Mouse (Mus musculus) gastrocnemius, adult 2 months (tissue): ENCODE results near the gene Lce3d. TPM values are rescaled to one million over a fixed set of nuclear protein-coding genes. Genes with fewer than 3 reads are reported as not detected.

Experiments
- DNase-seq: peaks from one replicate; pipeline ENCODE4 v3.0.0; 2022
- H3K27ac ChIP-seq: fragments of 200-600 bp; 2 replicates; pipeline ENCODE4 v1.8.1; 2022; ENCODE audit warnings: mild to moderate bottlenecking
- H3K4me3 ChIP-seq: fragments of 200-600 bp; 2 replicates; pipeline ENCODE4 v1.8.1; 2022; ENCODE audit warnings: mild to moderate bottlenecking, moderate library complexity
- CTCF ChIP-seq: fragments of 200-600 bp; IDR thresholded peaks from 2 replicates; pipeline ENCODE4 v1.8.1; 2022; ENCODE audit warnings: antibody characterized with exemption, mild to moderate bottlenecking, moderate library complexity
- intact Hi-C: fragments of 180-260 bp; cut with DNase I; formaldehyde crosslinking; loops from one replicate; pipeline ENCODE4 v1.15.1; 2025
- long read RNA-seq, 2 experiments: library from polyadenylated mRNA; stranded (forward); transcript quantifications; one replicate each; pipeline ENCODE4 v2.0.0; 2021
- total RNA-seq, 2 experiments: library from RNA; stranded (reverse); gene quantifications; 2 replicates each; pipeline ENCODE4 v1.2.3; 2021

Gene Lce3d
- total RNA-seq, result not detected
- long read RNA-seq, experiment 1, result 0 reads
- long read RNA-seq, experiment 2, result 0 reads

- no peak for TF ChIP-seq CTCF
- Histone ChIP-seq H3K4me3 (no peak within 1 kb of the TSS), H3K27ac (no peak within 1 kb of the TSS)
- no peak for DNase-seq
- intact Hi-C loops, result no loop called here
Observed at GRCm38 (mm10) chr3:92957090-92957489, at the start of gene Lce3d. TSS of gene Lce3d (plus strand) at chr3:92957390.

- peak; percentile 54 for TF ChIP-seq CTCF
- no peak for DNase-seq
Observed at GRCm38 (mm10) chr3:92907571-92907970, 49.6 kb upstream of the Lce3d start.

DNA sequence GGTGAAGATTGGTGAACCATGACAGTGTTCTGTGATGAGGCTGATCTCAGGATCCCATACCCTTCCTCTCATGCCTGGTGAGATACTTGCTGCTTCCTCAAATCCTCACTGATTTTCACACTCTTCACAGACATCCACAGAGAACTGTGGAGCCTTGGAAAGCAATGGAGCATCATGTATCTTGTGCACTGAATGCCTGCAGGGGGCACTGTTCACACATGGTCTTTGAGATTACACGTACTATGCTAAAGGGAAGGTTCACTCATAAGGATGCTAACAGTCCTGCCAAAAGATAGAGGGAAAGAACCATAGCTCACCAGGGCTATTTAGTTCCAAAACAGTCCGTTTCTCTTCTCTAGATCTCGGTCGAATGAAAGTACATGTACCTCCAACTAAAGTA is 36.8 kb upstream of the Lce3d start:
- peak; percentile 19; the same call in 1 of the 2 replicates for TF ChIP-seq CTCF
- intact Hi-C loops, result no loop called here
- H3K27ac ChIP-seq, result no peak overlapping the region
- DNase-seq, result no peak
- H3K4me3 ChIP-seq, result no peak overlapping the region

More at GRCm38 (mm10) chr3:92907571-92907970, 49.6 kb upstream of the Lce3d start:
- intact Hi-C loops, result no loop called here
- H3K27ac ChIP-seq, result no peak overlapping the region
- no peak overlapping the region for H3K4me3 ChIP-seq

DNA sequence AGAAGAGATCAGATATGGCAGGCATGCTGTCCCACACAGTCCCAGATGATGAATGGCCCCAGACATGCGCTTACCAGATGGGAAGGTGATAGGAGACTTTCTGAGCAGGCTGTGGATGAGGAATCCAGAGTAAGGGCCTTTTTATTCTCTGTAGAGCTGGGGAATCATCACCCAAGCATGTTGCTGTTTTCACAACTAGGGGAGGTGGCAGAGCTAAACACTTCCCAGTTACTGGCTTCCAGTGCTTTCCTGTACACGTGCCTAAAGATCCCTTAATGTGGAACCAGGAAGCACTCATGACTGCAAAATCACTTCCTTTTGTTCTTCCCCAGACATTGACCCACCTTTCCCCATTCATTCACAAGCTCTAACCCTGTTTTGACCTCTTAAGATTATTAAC is 31.1 kb upstream of the Lce3d start, which contains the start of gene Lce3a:
Gene Lce3a (minus strand): TSS at position 101 of the 400 bp plus-strand sequence.
- intact Hi-C loops, result no loop called here
- DNase-seq, result no peak
- TF ChIP-seq CTCF, result no peak
- H3K27ac ChIP-seq, result no peak within 1 kb of the TSS
- H3K4me3 ChIP-seq, result no peak within 1 kb of the TSS

DNA sequence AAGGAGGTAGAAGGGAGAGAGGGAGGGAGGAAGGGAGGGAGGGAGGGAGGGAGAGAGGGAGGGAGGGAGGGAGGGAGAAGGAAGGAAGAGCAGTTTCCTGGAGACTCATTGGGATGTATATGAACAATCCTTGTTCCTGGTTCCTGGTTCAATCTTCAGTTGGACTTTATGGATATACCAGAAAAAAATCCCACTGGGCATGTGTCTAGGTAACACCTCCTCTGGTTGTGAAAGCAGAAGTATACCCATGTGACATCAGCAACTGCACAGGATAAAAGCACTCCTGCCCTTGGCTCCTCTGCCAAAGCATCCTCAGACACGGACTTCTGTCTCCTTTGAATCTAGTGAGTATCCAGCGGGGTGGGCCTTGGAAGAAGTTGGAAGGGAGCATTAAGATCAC is 24.5 kb upstream of the Lce3d start, which contains the start of gene Lce3b:
Gene Lce3b (plus strand): TSS at position 301 of the 400 bp plus-strand sequence.
- TF ChIP-seq CTCF, result no peak
- intact Hi-C loops, result no loop called here
- DNase-seq, result no peak
- H3K27ac ChIP-seq, result no peak within 1 kb of the TSS
- H3K4me3 ChIP-seq, result no peak within 1 kb of the TSS

- Histone ChIP-seq H3K27ac (no peak within 1 kb of the TSS), H3K4me3 (no peak within 1 kb of the TSS)
- DNase-seq, result no peak
- TF ChIP-seq CTCF, result no peak
- intact Hi-C loops, result no loop called here
Observed at GRCm38 (mm10) chr3:92944186-92944585, 13.0 kb upstream of the Lce3d start, which contains the start of gene Lce3c. TSS of gene Lce3c (plus strand) at chr3:92944486.

DNA sequence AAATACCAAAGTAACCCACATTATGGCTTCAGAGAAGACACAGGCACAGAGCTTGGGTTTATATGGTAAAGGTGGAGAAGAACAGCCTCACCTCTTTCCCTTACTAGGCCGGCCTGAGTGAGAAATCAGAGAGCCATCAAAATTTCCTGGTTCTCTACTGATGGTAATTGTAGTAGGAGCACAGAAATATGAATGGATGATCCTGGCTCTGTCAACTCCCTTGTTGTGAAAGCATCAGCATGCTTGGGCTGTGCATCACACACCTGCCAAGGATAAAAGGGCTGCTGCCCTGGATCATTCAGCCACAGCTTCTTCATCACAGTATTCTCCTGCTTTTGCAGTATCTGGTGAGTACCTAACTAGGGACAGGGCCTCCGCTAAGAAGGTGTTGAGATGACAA is 9.6 kb downstream of the Lce3d start, which contains the start of gene Lce3e:
Gene Lce3e (plus strand): TSS at position 301 of the 400 bp plus-strand sequence.
- DNase-seq, result no peak
- no peak for TF ChIP-seq CTCF
- Histone ChIP-seq H3K27ac (no peak within 1 kb of the TSS), H3K4me3 (no peak within 1 kb of the TSS)
- intact Hi-C loops, result no loop called here

GRCm38 (mm10) chr3:92978484-92978883 is 21.3 kb downstream of the Lce3d start:
- DNase-seq, result no peak
- intact Hi-C loops, result no loop called here
- no peak for TF ChIP-seq CTCF
- no peak overlapping the region for H3K4me3 ChIP-seq
- H3K27ac ChIP-seq, result no peak overlapping the region

DNA sequence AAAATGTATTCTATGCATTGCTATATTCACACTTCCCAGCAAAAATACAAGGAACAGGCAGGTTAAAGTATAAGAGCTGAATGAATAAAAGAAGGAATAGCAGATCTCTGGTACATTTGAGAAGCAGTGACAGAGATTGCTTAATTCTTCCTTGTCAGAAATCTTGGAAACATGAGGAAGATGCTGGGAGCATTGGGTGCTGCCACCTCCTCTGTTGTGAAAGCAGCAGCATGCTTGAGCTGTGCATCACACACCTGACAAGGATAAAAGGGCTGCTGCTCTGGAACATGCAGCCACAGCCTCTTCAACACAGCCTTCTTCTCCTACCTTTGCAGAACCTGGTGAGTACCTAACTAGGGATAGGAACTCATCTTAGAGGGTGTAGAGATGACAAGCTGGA is 34.7 kb downstream of the Lce3d start, which contains the start of gene Lce3f:
Gene Lce3f (plus strand): TSS at position 301 of the 400 bp plus-strand sequence.
- TF ChIP-seq CTCF, result no peak
- H3K27ac ChIP-seq, result no peak within 1 kb of the TSS
- intact Hi-C loops, result no loop called here
- no peak within 1 kb of the TSS for H3K4me3 ChIP-seq
- no peak for DNase-seq

DNA sequence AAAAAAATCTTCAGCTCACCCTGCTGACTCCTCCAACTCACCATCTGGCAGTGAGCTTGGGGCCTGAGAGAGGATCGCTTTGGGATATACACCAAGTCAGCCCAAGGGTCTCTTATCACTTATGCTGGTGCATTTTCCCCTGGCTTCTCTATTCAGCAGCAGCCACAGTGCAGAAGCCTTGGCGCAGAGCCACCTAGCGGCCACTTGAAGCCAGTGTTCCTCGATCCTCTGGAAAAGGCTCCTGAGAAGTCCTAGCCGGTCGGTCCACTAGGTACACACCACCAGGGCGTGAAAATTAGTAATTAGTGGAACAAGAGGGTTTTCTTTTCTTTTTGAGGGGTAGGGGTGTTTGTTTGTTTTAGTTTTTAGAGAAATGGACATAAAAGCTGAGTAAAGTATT is 41.5 kb downstream of the Lce3d start:
- TF ChIP-seq CTCF, result peak; percentile 69
- no peak overlapping the region for H3K27ac ChIP-seq
- no peak overlapping the region for H3K4me3 ChIP-seq
- intact Hi-C loops, result no loop called here
- DNase-seq, result peak; percentile 69

DNA sequence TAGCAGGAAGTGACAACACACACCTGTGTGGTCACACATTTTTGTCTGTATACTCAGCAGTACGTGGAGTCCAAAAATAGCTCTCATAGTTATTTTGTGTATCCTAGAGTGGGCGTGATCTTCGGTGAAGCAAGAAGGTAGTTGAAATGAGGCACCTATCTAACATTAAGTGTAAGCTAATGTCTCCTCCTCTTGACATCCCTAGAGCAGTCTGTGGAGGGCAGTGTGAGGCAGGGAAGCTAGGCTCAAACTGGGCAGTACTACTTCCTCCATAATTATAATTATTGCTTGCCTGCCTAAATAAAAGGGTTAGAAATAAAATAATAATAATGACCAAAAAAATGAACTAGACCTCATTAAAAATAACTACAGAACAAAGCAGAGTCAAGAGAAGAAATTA is 43.4 kb downstream of the Lce3d start:
- TF ChIP-seq CTCF, result no peak
- intact Hi-C loops, result no loop called here
- H3K4me3 ChIP-seq, result no peak overlapping the region

GRCm38 (mm10) chr3:93002843-93003242 is 45.7 kb downstream of the Lce3d start:
- TF ChIP-seq CTCF, result no peak
- no peak for DNase-seq
- no peak overlapping the region for H3K27ac ChIP-seq
- intact Hi-C loops, result no loop called here
- no peak overlapping the region for H3K4me3 ChIP-seq

More for the DNA sequence above, 43.4 kb downstream of the Lce3d start:
- no peak for DNase-seq
- no peak overlapping the region for H3K27ac ChIP-seq

Other genes with a start within 250 kb of the Lce3d start
- not detected for gene Lce1e, start 248.3 kb upstream of the Lce3d start, total RNA-seq
- not detected for gene Lce1f, start 237.0 kb upstream of the Lce3d start, total RNA-seq
- gene Gm38119, start 218.3 kb upstream of the Lce3d start, total RNA-seq, result not detected
- gene Lce1g, start 205.1 kb upstream of the Lce3d start, total RNA-seq, result not detected
- gene Lce1h, start 192.3 kb upstream of the Lce3d start, total RNA-seq, result not detected
- not detected for gene Lce1i, start 178.5 kb upstream of the Lce3d start, total RNA-seq
- gene Lce1j, start 166.9 kb upstream of the Lce3d start, total RNA-seq, result not detected
- not detected for gene Lce1k, start 149.5 kb upstream of the Lce3d start, total RNA-seq
- gene Kprp, start 130.1 kb upstream of the Lce3d start, total RNA-seq, result not detected
- not detected for gene Lce1l, start 106.1 kb upstream of the Lce3d start, total RNA-seq
- gene 2310050C09Rik, start 87.2 kb upstream of the Lce3d start, total RNA-seq, result not detected
- gene Lce3a, start 31.2 kb upstream of the Lce3d start, total RNA-seq, result not detected
- gene Lce3b, start 24.4 kb upstream of the Lce3d start, total RNA-seq, result not detected
- not detected for gene Lce3c, start 12.9 kb upstream of the Lce3d start, total RNA-seq
- gene Lce3e, start 9.7 kb downstream of the Lce3d start, total RNA-seq, result not detected
- gene Lce3f, start 34.8 kb downstream of the Lce3d start, total RNA-seq, result not detected
- gene Crct1, start 58.3 kb downstream of the Lce3d start, total RNA-seq, result not detected
- not detected for gene Lce1m, start 61.7 kb downstream of the Lce3d start, total RNA-seq
- not detected for gene Gm4858, start 111.4 kb downstream of the Lce3d start, total RNA-seq
- not detected for gene Crnn, start 187.4 kb downstream of the Lce3d start, total RNA-seq
- not detected for gene Flg2, start 239.9 kb downstream of the Lce3d start, total RNA-seq